Mouse (Mus musculus) midbrain, embryonic 12.5 days (tissue): ENCODE results near the gene Epas1. TPM values are rescaled to one million over a fixed set of nuclear protein-coding genes. Genes with fewer than 3 reads are reported as not detected.

ENCODE experiments used
- ATAC-seq: fragments of 200-750 bp; cut with Nextera tagmentation; 2 replicates; pipeline ENCODE4 v1.8.0; 2017; ENCODE audit warnings: low read depth, moderate TSS enrichment, moderate library complexity; ENCODE audit not compliant: low FRiP score
- H3K27ac ChIP-seq: fragments of 300-500 bp; sonication (generic); replicated peaks from 2 replicates; pipeline ENCODE4 v1.5.1; 2016; ENCODE audit warnings: mild to moderate bottlenecking
- H3K27me3 ChIP-seq: fragments of 300-500 bp; sonication (generic); 2 replicates; pipeline ENCODE4 v1.6.1; 2016; ENCODE audit warnings: mild to moderate bottlenecking
- H3K36me3 ChIP-seq: fragments of 300-500 bp; sonication (generic); 2 replicates; pipeline ENCODE4 v1.6.1; 2016
- H3K4me1 ChIP-seq: fragments of 300-500 bp; sonication (generic); 2 replicates; pipeline ENCODE4 v1.6.1; 2016
- H3K4me2 ChIP-seq: fragments of 300-500 bp; sonication (generic); replicated peaks from 2 replicates; pipeline ENCODE4 v1.6.1; 2016; ENCODE audit warnings: mild to moderate bottlenecking, moderate library complexity
- H3K4me3 ChIP-seq: fragments of 300-500 bp; sonication (generic); 2 replicates; pipeline ENCODE4 v1.5.1; 2016; ENCODE audit warnings: mild to moderate bottlenecking
- H3K9ac ChIP-seq: fragments of 300-500 bp; sonication (generic); replicated peaks from 2 replicates; pipeline ENCODE4 v1.6.1; 2016; ENCODE audit warnings: mild to moderate bottlenecking, moderate library complexity
- H3K9me3 ChIP-seq: fragments of 300-500 bp; sonication (generic); 2 replicates; pipeline ENCODE4 v1.6.1; 2016; ENCODE audit warnings: mild to moderate bottlenecking
- WGBS: fragments of 180-500 bp; shearing (Covaris S2); methylation state at CpG from one replicate; pipeline ENCODE4 v1.1.7; 2016; 5-methylcytosine and 5-hydroxymethylcytosine counted together
- polyA plus RNA-seq: library from polyadenylated mRNA; unstranded; fragments of >200 nt; fragmentation: Nextera tagmentation; extraction: Ambion mirVana; gene quantifications from 2 replicates; pipeline ENCODE4 v1.2.1, GENCODE M21; 2016

Gene Epas1
- polyA plus RNA-seq, 1 experiment from 2014 or later: 3.9 TPM

GRCm38 (mm10) chr17:86779191-86780130 lies 26.0 kb downstream of the Epas1 start:
- H3K27ac ChIP-seq: no peak overlapping the region
- peaks cover 3% of the 10 kb centered on the region; the same call in 1 of the 2 replicates for H3K27me3 ChIP-seq
- no peak for ATAC-seq
- 73% methylated on average over 15 of the region's 15 CpGs for WGBS
- H3K4me1 ChIP-seq: no peaks in the 10 kb centered on the region
- no peak overlapping the region for H3K4me3 ChIP-seq
- H3K9me3 ChIP-seq: no peaks in the 10 kb centered on the region
- no peak overlapping the region for H3K9ac ChIP-seq
- H3K36me3 ChIP-seq: no peaks in the 10 kb centered on the region
- no peak overlapping the region for H3K4me2 ChIP-seq

GRCm38 (mm10) chr17:86780708-86781318 lies 27.3 kb downstream of the Epas1 start:
- ATAC-seq: no peak
- peaks cover 3% of the 10 kb centered on the region; the same call in 1 of the 2 replicates for H3K27me3 ChIP-seq

GRCm38 (mm10) chr17:86781755-86782400 lies 28.4 kb downstream of the Epas1 start:
- H3K36me3 ChIP-seq: no peaks in the 10 kb centered on the region
- H3K4me1 ChIP-seq: no peaks in the 10 kb centered on the region
- no peak overlapping the region for H3K9ac ChIP-seq
- no peaks in the 10 kb centered on the region for H3K9me3 ChIP-seq
- no peak overlapping the region for H3K27ac ChIP-seq
- no peak overlapping the region for H3K4me3 ChIP-seq
- no peak for ATAC-seq
- H3K27me3 ChIP-seq: peaks cover 3% of the 10 kb centered on the region; the same call in 1 of the 2 replicates
- WGBS: 88% methylated on average over 12 of the region's 12 CpGs
- no peak overlapping the region for H3K4me2 ChIP-seq

More at GRCm38 (mm10) chr17:86780708-86781318, 27.3 kb downstream of the Epas1 start:
- Histone ChIP-seq H3K27ac (no peak overlapping the region), H3K9ac (no peak overlapping the region), H3K4me1 (no peaks in the 10 kb centered on the region), H3K9me3 (no peaks in the 10 kb centered on the region), H3K4me2 (no peak overlapping the region), H3K36me3 (no peaks in the 10 kb centered on the region), H3K4me3 (no peak overlapping the region)
- 60% methylated on average over 6 of the region's 6 CpGs for WGBS

GRCm38 (mm10) chr17:86784405-86784977 lies 31.0 kb downstream of the Epas1 start:
- Histone ChIP-seq H3K4me3 (no peak overlapping the region), H3K4me2 (no peak overlapping the region), H3K36me3 (no peaks in the 10 kb centered on the region), H3K27ac (no peak overlapping the region), H3K9me3 (no peaks in the 10 kb centered on the region), H3K4me1 (no peaks in the 10 kb centered on the region), H3K27me3 (peaks cover 3% of the 10 kb centered on the region; the same call in 1 of the 2 replicates), H3K9ac (no peak overlapping the region)
- 68% methylated on average over 10 of the region's 10 CpGs for WGBS
- no peak for ATAC-seq

GRCm38 (mm10) chr17:86785612-86786011 lies 32.1 kb downstream of the Epas1 start:
- no peak for ATAC-seq
- H3K4me3 ChIP-seq: no peak overlapping the region
- 52% methylated on average over 7 of the region's 7 CpGs for WGBS
- H3K9ac ChIP-seq: no peak overlapping the region
- no peak overlapping the region for H3K27ac ChIP-seq
- H3K36me3 ChIP-seq: no peaks in the 10 kb centered on the region
- no peaks in the 10 kb centered on the region for H3K9me3 ChIP-seq
- H3K4me1 ChIP-seq: no peaks in the 10 kb centered on the region
- H3K27me3 ChIP-seq: peaks cover 3% of the 10 kb centered on the region; the same call in 1 of the 2 replicates
- no peak overlapping the region for H3K4me2 ChIP-seq

- no peaks in the 10 kb centered on the region for H3K9me3 ChIP-seq
- no peak overlapping the region for H3K9ac ChIP-seq
- peaks cover 3% of the 10 kb centered on the region; the same call in 1 of the 2 replicates for H3K27me3 ChIP-seq
- H3K4me3 ChIP-seq: no peak overlapping the region
- no peak for ATAC-seq
- no peak overlapping the region for H3K4me2 ChIP-seq
- H3K27ac ChIP-seq: no peak overlapping the region
- no peaks in the 10 kb centered on the region for H3K36me3 ChIP-seq
- 83% methylated on average over 7 of the region's 7 CpGs for WGBS
- H3K4me1 ChIP-seq: no peaks in the 10 kb centered on the region
Observed at GRCm38 (mm10) chr17:86786496-86786895, 33.0 kb downstream of the Epas1 start.

GRCm38 (mm10) chr17:86787805-86788204 lies 34.3 kb downstream of the Epas1 start:
- H3K9ac ChIP-seq: no peak overlapping the region
- peaks cover 3% of the 10 kb centered on the region; the same call in 1 of the 2 replicates for H3K27me3 ChIP-seq
- no peak for ATAC-seq
- WGBS: 74% methylated on average over 7 of the region's 7 CpGs
- H3K27ac ChIP-seq: no peak overlapping the region
- no peaks in the 10 kb centered on the region for H3K9me3 ChIP-seq
- no peak overlapping the region for H3K4me3 ChIP-seq
- no peaks in the 10 kb centered on the region for H3K36me3 ChIP-seq
- no peak overlapping the region for H3K4me2 ChIP-seq
- no peaks in the 10 kb centered on the region for H3K4me1 ChIP-seq

GRCm38 (mm10) chr17:86788316-86788715 lies 34.8 kb downstream of the Epas1 start:
- peaks cover 3% of the 10 kb centered on the region; the same call in 1 of the 2 replicates for H3K27me3 ChIP-seq
- H3K9me3 ChIP-seq: no peaks in the 10 kb centered on the region
- H3K4me2 ChIP-seq: no peak overlapping the region
- no peak overlapping the region for H3K27ac ChIP-seq
- H3K4me3 ChIP-seq: no peak overlapping the region
- 83% methylated on average over 6 of the region's 6 CpGs for WGBS
- ATAC-seq: no peak
- no peaks in the 10 kb centered on the region for H3K36me3 ChIP-seq
- H3K9ac ChIP-seq: no peak overlapping the region
- no peaks in the 10 kb centered on the region for H3K4me1 ChIP-seq

- no peak overlapping the region for H3K27ac ChIP-seq
- H3K27me3 ChIP-seq: no peaks in the 10 kb centered on the region
- no peak overlapping the region for H3K4me2 ChIP-seq
- H3K9me3 ChIP-seq: no peaks in the 10 kb centered on the region
- H3K4me1 ChIP-seq: no peaks in the 10 kb centered on the region
- WGBS: 94% methylated on average over 8 of the region's 8 CpGs
- no peaks in the 10 kb centered on the region for H3K36me3 ChIP-seq
- H3K9ac ChIP-seq: no peak overlapping the region
- H3K4me3 ChIP-seq: no peak overlapping the region
- no peak for ATAC-seq
Observed at GRCm38 (mm10) chr17:86791925-86792324, 38.4 kb downstream of the Epas1 start.

GRCm38 (mm10) chr17:86795773-86796172 lies 42.3 kb downstream of the Epas1 start:
- WGBS: 88% methylated on average over 5 of the region's 5 CpGs
- H3K9me3 ChIP-seq: no peaks in the 10 kb centered on the region
- no peaks in the 10 kb centered on the region for H3K27me3 ChIP-seq
- no peak overlapping the region for H3K9ac ChIP-seq
- ATAC-seq: no peak
- no peaks in the 10 kb centered on the region for H3K4me1 ChIP-seq
- H3K4me3 ChIP-seq: no peak overlapping the region
- H3K27ac ChIP-seq: no peak overlapping the region
- H3K4me2 ChIP-seq: no peak overlapping the region
- no peaks in the 10 kb centered on the region for H3K36me3 ChIP-seq

GRCm38 (mm10) chr17:86797031-86797430 lies 43.5 kb downstream of the Epas1 start:
- ATAC-seq: no peak
- WGBS: 92% methylated on average over 13 of the region's 13 CpGs
- H3K4me2 ChIP-seq: no peak overlapping the region

More at GRCm38 (mm10) chr17:86797031-86797430, 43.5 kb downstream of the Epas1 start:
- no peaks in the 10 kb centered on the region for H3K36me3 ChIP-seq
- no peaks in the 10 kb centered on the region for H3K9me3 ChIP-seq
- 0 out of 2 replicates have a peak, but pooled peaks cover 3% of the 10 kb centered on the region for H3K27me3 ChIP-seq
- H3K4me1 ChIP-seq: no peaks in the 10 kb centered on the region
- no peak overlapping the region for H3K4me3 ChIP-seq
- no peak overlapping the region for H3K9ac ChIP-seq
- no peak overlapping the region for H3K27ac ChIP-seq
